In the genomic region with DNA sequence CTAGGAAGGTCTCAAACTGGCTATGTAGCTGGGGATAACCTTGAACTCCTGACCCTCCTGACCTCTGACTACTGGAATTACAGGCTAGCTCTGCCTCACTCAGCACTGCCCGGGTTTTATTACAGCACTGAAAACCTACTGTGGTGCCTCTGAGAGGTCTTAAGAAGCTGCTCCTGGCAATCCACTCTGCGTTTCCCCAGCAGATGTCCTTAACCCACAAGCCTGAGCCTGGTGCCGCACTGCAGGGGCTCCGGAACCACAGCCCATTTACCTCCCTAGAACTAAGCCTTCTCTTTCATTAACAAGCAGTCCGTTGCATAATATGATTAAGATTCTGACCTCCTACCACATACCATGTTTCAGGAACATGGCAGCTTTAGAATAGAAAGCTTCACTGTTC, we compare ENCODE assay signal across 10 mouse cellular contexts.
DNase-seq lines count a peak whose midpoint lies in the region; ATAC-seq lines count a peak whose summit lies in the region.
"Had no signal": no experiment of that assay in that cellular context is flagged by ENCODE, and none has a peak within 500 bp of the region (broad histone marks: within the 10 kb centered on the region; RNA-seq: fewer than 3 reads in every experiment).

No protein-coding gene starts in this region.

- no peak overlapping the region for H3K4me3 ChIP-seq in heart, embryonic 15.5 days
- no peak overlapping the region for H3K4me3 ChIP-seq in limb, embryonic 11.5 days (ENCODE audit: low read depth, low read length)
- no peak overlapping the region for H3K4me3 ChIP-seq in limb, embryonic 10.5 days
- H3K4me3 ChIP-seq: erythroblast, embryonic 14.5 days; lung, embryonic 15.5 days had no signal

- no peak overlapping the region for H3K9ac ChIP-seq in heart, embryonic 15.5 days
- no peak overlapping the region for H3K9ac ChIP-seq in limb, embryonic 11.5 days (ENCODE audit: low read length)
- H3K9ac ChIP-seq: lung, embryonic 15.5 days had no signal

- no peaks in the 10 kb centered on the region for H3K9me3 ChIP-seq in heart, embryonic 15.5 days (replicated peaks)
- H3K9me3 ChIP-seq in limb, embryonic 11.5 days (ENCODE audit: control insufficient read depth, low read length) = no peaks in the 10 kb centered on the region
- H3K9me3 ChIP-seq in limb, embryonic 10.5 days (replicated peaks) = no peaks in the 10 kb centered on the region
- H3K9me3 ChIP-seq: lung, embryonic 15.5 days had no signal

- WGBS in heart, embryonic 15.5 days = 60% methylated on average over 5 of the region's 5 CpGs
- WGBS in limb, embryonic 11.5 days = 45% methylated on average over 5 of the region's 5 CpGs
- WGBS in limb, embryonic 10.5 days = 57% methylated on average over 5 of the region's 5 CpGs

- peak overlapping the region; percentile 61 for H3K27ac ChIP-seq in heart, embryonic 15.5 days
- H3K27ac ChIP-seq in limb, embryonic 11.5 days (replicated peaks; ENCODE audit: low read depth, low read length) = no peak overlapping the region
- no peak overlapping the region for H3K27ac ChIP-seq in limb, embryonic 10.5 days
- H3K27ac ChIP-seq: lung, embryonic 15.5 days had no signal

- DNase-seq in heart, adult 8-10 months (ENCODE audit: low spot score) = no peak
- peak; percentile 28 for DNase-seq in limb, embryonic 11.5 days (ENCODE audit: low spot score)
- DNase-seq in limb, embryonic 10.5 days (ENCODE audit: low spot score) = no peak
- peak; percentile 26 for DNase-seq in embryo, embryonic 11 days
- peak; percentile 30 for DNase-seq in retina, embryonic 14.5 days (ENCODE audit: low spot score)
- DNase-seq in frontal cortex, postnatal 36 days (ENCODE audit: low spot score in 2 of 2) = no peak
- DNase-seq: cerebellum, adult 9-11 months had no signal

- no peaks in the 10 kb centered on the region for H3K36me3 ChIP-seq in heart, embryonic 15.5 days
- no peaks in the 10 kb centered on the region for H3K36me3 ChIP-seq in limb, embryonic 11.5 days (ENCODE audit: control insufficient read depth, insufficient read depth, low read length)
- H3K36me3 ChIP-seq in limb, embryonic 10.5 days = 0 out of 2 replicates have a peak, but pooled peaks cover 2% of the 10 kb centered on the region
- H3K36me3 ChIP-seq: lung, embryonic 15.5 days had no signal

- peaks cover 73% of the 10 kb centered on the region for H3K4me1 ChIP-seq in heart, embryonic 15.5 days (replicated peaks)
- H3K4me1 ChIP-seq in limb, embryonic 11.5 days (ENCODE audit: control insufficient read depth, insufficient read depth, low read length) = 0 out of 2 replicates have a peak, but pooled peaks cover 3% of the 10 kb centered on the region
- H3K4me1 ChIP-seq in limb, embryonic 10.5 days = peaks cover 51% of the 10 kb centered on the region

- no peaks in the 10 kb centered on the region for H3K27me3 ChIP-seq in heart, embryonic 15.5 days
- H3K27me3 ChIP-seq in limb, embryonic 11.5 days (ENCODE audit: control insufficient read depth, insufficient read depth, low read length) = no peaks in the 10 kb centered on the region
- no peaks in the 10 kb centered on the region for H3K27me3 ChIP-seq in limb, embryonic 10.5 days (ENCODE audit: low read depth, poor library complexity, severe bottlenecking)
- H3K27me3 ChIP-seq: lung, embryonic 15.5 days had no signal

- no peak for ATAC-seq in heart, embryonic 15.5 days (replicated peaks; ENCODE audit: insufficient number of reproducible peaks, insufficient read depth, low FRiP score, low read depth)
- no peak for ATAC-seq in limb, embryonic 11.5 days (ENCODE audit: insufficient number of reproducible peaks, low FRiP score, low TSS enrichment, low read depth)

- no peak overlapping the region for H3K4me2 ChIP-seq in heart, embryonic 15.5 days
- H3K4me2 ChIP-seq in limb, embryonic 11.5 days (ENCODE audit: low read depth, severe bottlenecking) = no peak overlapping the region
- H3K4me2 ChIP-seq: lung, embryonic 15.5 days had no signal

Comparison
In these comparisons a context has a peak if more than half of its experiments do, and no peak if none do; other contexts are left out.
1. DNase-seq: peak in limb, embryonic 11.5 days (single experiment), embryo, embryonic 11 days (single experiment) and retina, embryonic 14.5 days (single experiment); none in heart, adult 8-10 months (single experiment), limb, embryonic 10.5 days (single experiment) and frontal cortex, postnatal 36 days (0 of 2).